Mouse (Mus musculus): ENCODE measurements around the gene Sec14l1.
A peak's percentile ranks its signal among the peaks of the same experiment; 100 is the strongest.
"Not testable (repeated sequence)": the region's sequence is repeated elsewhere in the genome, so short reads cannot be mapped to it uniquely, and the experiment has no call there.

Gene Sec14l1

GRCm38 (mm10) chr11:117114592-117115345, at the start of gene Sec14l1:
Gene Sec14l1 (plus strand): TSS chr11:117115168.
- DNase-seq = peak; percentile 97 to 99

GRCm38 (mm10) chr11:117065602-117066001, 49.4 kb upstream of the Sec14l1 start:
- DNase-seq = not testable (repeated sequence)

- no peak for DNase-seq
Measured at GRCm38 (mm10) chr11:117066738-117067137, 48.2 kb upstream of the Sec14l1 start.

GRCm38 (mm10) chr11:117068332-117068731, 46.6 kb upstream of the Sec14l1 start:
- DNase-seq = no peak

- no peak for DNase-seq
Measured at GRCm38 (mm10) chr11:117069027-117069426, 45.9 kb upstream of the Sec14l1 start.

GRCm38 (mm10) chr11:117070711-117071110, 44.3 kb upstream of the Sec14l1 start:
- DNase-seq = no peak

- peak; percentile 67 to 70 for DNase-seq
Measured at GRCm38 (mm10) chr11:117072128-117072527, 42.8 kb upstream of the Sec14l1 start.

GRCm38 (mm10) chr11:117073426-117073825, 41.5 kb upstream of the Sec14l1 start:
- DNase-seq = no peak

- DNase-seq = peak; percentile 84 to 91
Measured at GRCm38 (mm10) chr11:117076576-117077196, 38.3 kb upstream of the Sec14l1 start.

GRCm38 (mm10) chr11:117077227-117077626, 37.7 kb upstream of the Sec14l1 start:
- DNase-seq = no peak

GRCm38 (mm10) chr11:117077902-117078301, 37.1 kb upstream of the Sec14l1 start:
- no peak for DNase-seq

GRCm38 (mm10) chr11:117078637-117079240, 36.2 kb upstream of the Sec14l1 start:
- no peak for DNase-seq

GRCm38 (mm10) chr11:117079651-117080190, 35.2 kb upstream of the Sec14l1 start:
- no peak for DNase-seq

- no peak for DNase-seq
Measured at GRCm38 (mm10) chr11:117080209-117080608, 34.8 kb upstream of the Sec14l1 start.

- peak; percentile 92 to 95 for DNase-seq
Measured at GRCm38 (mm10) chr11:117081165-117082064, 33.6 kb upstream of the Sec14l1 start.

GRCm38 (mm10) chr11:117082353-117082934, 32.5 kb upstream of the Sec14l1 start:
- DNase-seq = peak; percentile 25 to 31

GRCm38 (mm10) chr11:117083052-117083881, 31.7 kb upstream of the Sec14l1 start:
- peak; percentile 77 to 84 for DNase-seq

- not testable (repeated sequence) for DNase-seq
Measured at GRCm38 (mm10) chr11:117083882-117084260, 31.1 kb upstream of the Sec14l1 start.

GRCm38 (mm10) chr11:117086215-117086614, 28.8 kb upstream of the Sec14l1 start:
- DNase-seq = no peak

GRCm38 (mm10) chr11:117087036-117087799, 27.8 kb upstream of the Sec14l1 start:
- peak; percentile 35 to 38 for DNase-seq

Data from lung, adult 18-20 months (tissue).